10 mouse cellular contexts compared by ENCODE assay signal in the genomic region with DNA sequence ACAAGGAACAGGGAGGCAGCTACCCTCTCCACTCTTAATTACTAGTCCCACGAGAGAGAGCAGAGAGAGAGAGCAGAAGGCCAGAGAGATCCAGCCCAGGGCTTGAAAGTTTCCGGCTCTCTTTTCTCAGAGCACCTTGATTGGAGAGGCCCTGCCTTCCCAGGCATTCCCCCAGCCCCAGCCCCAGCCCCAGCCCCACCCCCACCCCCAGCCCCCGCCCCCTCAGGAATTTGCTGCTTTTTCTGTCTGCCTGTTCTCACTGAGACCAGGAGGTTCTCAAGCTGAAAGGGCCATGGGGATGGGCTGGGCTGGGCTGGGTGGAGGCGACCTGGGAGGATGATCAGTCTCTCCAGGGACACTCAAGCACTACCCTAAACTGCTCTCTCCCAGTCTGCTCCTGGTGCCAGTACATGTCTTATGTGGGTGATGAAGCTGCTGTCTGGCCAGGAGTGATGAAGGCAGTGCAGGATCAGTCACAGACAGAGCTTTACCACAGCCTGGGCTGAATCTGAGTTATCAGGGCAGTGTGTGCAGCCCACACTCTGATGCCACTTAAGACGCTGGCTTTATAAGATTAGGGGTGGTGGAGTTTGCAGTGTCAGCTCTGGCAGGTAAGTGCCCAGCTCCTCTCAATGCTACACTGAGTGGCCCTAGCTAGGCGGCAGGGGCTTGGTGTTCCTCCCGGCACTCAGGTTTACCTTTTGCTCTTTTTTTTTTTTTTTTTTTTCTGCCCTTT. TPM values are rescaled to one million over a fixed set of nuclear protein-coding genes. Genes with fewer than 3 reads are reported as not detected.
DNase-seq lines count a peak whose midpoint lies in the region; ATAC-seq lines count a peak whose summit lies in the region.
"Had no signal": no experiment of that assay in that cellular context is flagged by ENCODE, and none has a peak within 500 bp of the region (broad histone marks: within the 10 kb centered on the region; RNA-seq: fewer than 3 reads in every experiment).

No protein-coding gene starts in this region.

- H3K27me3 ChIP-seq in hindbrain, embryonic 12.5 days = peaks cover 40% of the 10 kb centered on the region
- no peaks in the 10 kb centered on the region for H3K27me3 ChIP-seq in hindbrain, embryonic 14.5 days (ENCODE audit: control insufficient read depth, insufficient read depth, low read length)
- H3K27me3 ChIP-seq in neural tube, embryonic 12.5 days (replicated peaks) = peaks cover 35% of the 10 kb centered on the region
- H3K27me3 ChIP-seq in limb, embryonic 11.5 days (ENCODE audit: control insufficient read depth, insufficient read depth, low read length) = peaks cover 14% of the 10 kb centered on the region; the same call in 1 of the 2 replicates

- no peak for ATAC-seq in hindbrain, embryonic 12.5 days (ENCODE audit: low FRiP score)
- ATAC-seq in hindbrain, embryonic 14.5 days (ENCODE audit: low FRiP score) = no peak
- ATAC-seq in neural tube, embryonic 12.5 days (ENCODE audit: low FRiP score, low read depth) = no peak
- ATAC-seq in limb, embryonic 11.5 days (ENCODE audit: insufficient number of reproducible peaks, low FRiP score, low TSS enrichment, low read depth) = peak; percentile 27; the same call in 1 of the 2 replicates

- H3K4me3 ChIP-seq in hindbrain, embryonic 12.5 days = no peak overlapping the region
- no peak overlapping the region for H3K4me3 ChIP-seq in hindbrain, embryonic 14.5 days (replicated peaks; ENCODE audit: low read length)
- H3K4me3 ChIP-seq in neural tube, embryonic 12.5 days = no peak overlapping the region
- H3K4me3 ChIP-seq in limb, embryonic 11.5 days (ENCODE audit: low read depth, low read length) = no peak overlapping the region

- no peaks in the 10 kb centered on the region for H3K9me3 ChIP-seq in hindbrain, embryonic 12.5 days (replicated peaks)
- H3K9me3 ChIP-seq in hindbrain, embryonic 14.5 days (ENCODE audit: control insufficient read depth, low read length) = no peaks in the 10 kb centered on the region
- no peaks in the 10 kb centered on the region for H3K9me3 ChIP-seq in neural tube, embryonic 12.5 days
- no peaks in the 10 kb centered on the region for H3K9me3 ChIP-seq in limb, embryonic 11.5 days (ENCODE audit: control insufficient read depth, low read length)

- peaks cover 14% of the 10 kb centered on the region for H3K36me3 ChIP-seq in hindbrain, embryonic 12.5 days
- peaks cover 17% of the 10 kb centered on the region for H3K36me3 ChIP-seq in hindbrain, embryonic 14.5 days (replicated peaks; ENCODE audit: control insufficient read depth, insufficient read depth)
- H3K36me3 ChIP-seq in neural tube, embryonic 12.5 days = peaks cover 17% of the 10 kb centered on the region
- peaks cover 13% of the 10 kb centered on the region for H3K36me3 ChIP-seq in limb, embryonic 11.5 days (ENCODE audit: control insufficient read depth, insufficient read depth, low read length)

- H3K9ac ChIP-seq in hindbrain, embryonic 12.5 days = peak overlapping the region; percentile 9
- H3K9ac ChIP-seq in hindbrain, embryonic 14.5 days = no peak overlapping the region
- H3K9ac ChIP-seq in neural tube, embryonic 12.5 days = no peak overlapping the region; the same call in 1 of the 2 replicates
- H3K9ac ChIP-seq in limb, embryonic 11.5 days (ENCODE audit: low read length) = no peak overlapping the region

- 19% methylated on average over 7 of the region's 7 CpGs for WGBS in hindbrain, embryonic 12.5 days
- 34% methylated on average over 7 of the region's 7 CpGs for WGBS in hindbrain, embryonic 14.5 days
- 20% methylated on average over 7 of the region's 7 CpGs for WGBS in neural tube, embryonic 12.5 days
- WGBS in limb, embryonic 11.5 days = 11% methylated on average over 7 of the region's 7 CpGs

- peaks cover 41% of the 10 kb centered on the region for H3K4me1 ChIP-seq in hindbrain, embryonic 12.5 days
- peaks cover 26% of the 10 kb centered on the region for H3K4me1 ChIP-seq in hindbrain, embryonic 14.5 days (replicated peaks; ENCODE audit: control insufficient read depth, insufficient read depth, low read length)
- H3K4me1 ChIP-seq in neural tube, embryonic 12.5 days = peaks cover 33% of the 10 kb centered on the region
- peaks cover 36% of the 10 kb centered on the region for H3K4me1 ChIP-seq in limb, embryonic 11.5 days (ENCODE audit: control insufficient read depth, insufficient read depth, low read length)

- no peak overlapping the region for H3K27ac ChIP-seq in hindbrain, embryonic 12.5 days
- no peak overlapping the region for H3K27ac ChIP-seq in hindbrain, embryonic 14.5 days
- H3K27ac ChIP-seq in neural tube, embryonic 12.5 days = no peak overlapping the region
- H3K27ac ChIP-seq in limb, embryonic 11.5 days (replicated peaks; ENCODE audit: low read depth, low read length) = 0 out of 2 replicates have a peak overlapping the region, but pooled peaks have one; percentile 47
- H3K27ac ChIP-seq: gastrocnemius, adult 2 months had no signal

- H3K4me2 ChIP-seq in hindbrain, embryonic 12.5 days (replicated peaks) = 0 out of 2 replicates have a peak overlapping the region, but pooled peaks have one; percentile 5
- H3K4me2 ChIP-seq in hindbrain, embryonic 14.5 days (replicated peaks) = no peak overlapping the region
- H3K4me2 ChIP-seq in neural tube, embryonic 12.5 days (replicated peaks) = peak overlapping the region; percentile 7; the same call in 1 of the 2 replicates
- H3K4me2 ChIP-seq in limb, embryonic 11.5 days (ENCODE audit: low read depth, severe bottlenecking) = peak overlapping the region; percentile 96

- no peak for DNase-seq in hindbrain, embryonic 14.5 days (ENCODE audit: low spot score)
- DNase-seq in neural tube, embryonic 10.5 days (ENCODE audit: extremely low spot score, low spot score) = no peak
- DNase-seq in limb, embryonic 11.5 days (ENCODE audit: low spot score) = no peak
- no peak for DNase-seq in frontal cortex, postnatal 25 days (ENCODE audit: low spot score in 2 of 2)
- DNase-seq in cerebellum, postnatal 10 days = no peak
- DNase-seq: gastrocnemius, adult 2 months; heart, postnatal 14 days; right cerebral cortex, adult 18-20 months had no signal

RNA-seq across cellular contexts. Expression of a gene that starts 21.1 kb away (rescaled TPM):
- 83.7 and 86.2 TPM in 2 replicates for polyA plus RNA-seq in hindbrain, embryonic 12.5 days (2016; fragmentation: Nextera tagmentation; extraction: Ambion mirVana)
- polyA plus RNA-seq in hindbrain, embryonic 14.5 days (2014; fragmentation: Nextera tagmentation; extraction: Ambion mirVana) = 66.3 and 73.1 TPM in 2 replicates
- 109 and 113 TPM in 2 replicates for polyA plus RNA-seq in neural tube, embryonic 12.5 days (2016; fragmentation: Nextera tagmentation; extraction: Ambion mirVana)
- polyA plus RNA-seq in limb, embryonic 11.5 days (2014; fragmentation: Nextera tagmentation; extraction: Ambion mirVana) = 39.9 and 52.1 TPM in 2 replicates

RNA-seq across cellular contexts. Expression of a gene that starts 25.4 kb away (rescaled TPM):
- polyA plus RNA-seq in hindbrain, embryonic 12.5 days (2016; fragmentation: Nextera tagmentation; extraction: Ambion mirVana) = 32.6 and 36.7 TPM in 2 replicates
- 54.4 and 62.4 TPM in 2 replicates for polyA plus RNA-seq in hindbrain, embryonic 14.5 days (2014; fragmentation: Nextera tagmentation; extraction: Ambion mirVana)
- 35.3 and 40.0 TPM in 2 replicates for polyA plus RNA-seq in neural tube, embryonic 12.5 days (2016; fragmentation: Nextera tagmentation; extraction: Ambion mirVana)
- 25.4 and 27.1 TPM in 2 replicates for polyA plus RNA-seq in limb, embryonic 11.5 days (2014; fragmentation: Nextera tagmentation; extraction: Ambion mirVana)

RNA-seq across cellular contexts. Expression of a gene that starts 28.0 kb away (rescaled TPM):
- polyA plus RNA-seq in hindbrain, embryonic 12.5 days (2016; fragmentation: Nextera tagmentation; extraction: Ambion mirVana) = 109 and 113 TPM in 2 replicates
- polyA plus RNA-seq in hindbrain, embryonic 14.5 days (2014; fragmentation: Nextera tagmentation; extraction: Ambion mirVana) = 92.8 and 92.9 TPM in 2 replicates
- polyA plus RNA-seq in neural tube, embryonic 12.5 days (2016; fragmentation: Nextera tagmentation; extraction: Ambion mirVana) = 114 TPM in 2 replicates
- 89.6 and 95.1 TPM in 2 replicates for polyA plus RNA-seq in limb, embryonic 11.5 days (2014; fragmentation: Nextera tagmentation; extraction: Ambion mirVana)

RNA-seq across cellular contexts. Expression of a gene that starts 49.4 kb away (rescaled TPM):
- 38.1 and 39.9 TPM in 2 replicates for polyA plus RNA-seq in hindbrain, embryonic 12.5 days (2016; fragmentation: Nextera tagmentation; extraction: Ambion mirVana)
- polyA plus RNA-seq in hindbrain, embryonic 14.5 days (2014; fragmentation: Nextera tagmentation; extraction: Ambion mirVana) = 21.1 and 23.6 TPM in 2 replicates
- 23.0 and 24.3 TPM in 2 replicates for polyA plus RNA-seq in neural tube, embryonic 12.5 days (2016; fragmentation: Nextera tagmentation; extraction: Ambion mirVana)
- polyA plus RNA-seq in limb, embryonic 11.5 days (2014; fragmentation: Nextera tagmentation; extraction: Ambion mirVana) = 26.9 and 28.0 TPM in 2 replicates

RNA-seq across cellular contexts. Expression of a gene that starts 49.7 kb away (rescaled TPM):
- 61.0 and 63.8 TPM in 2 replicates for polyA plus RNA-seq in hindbrain, embryonic 12.5 days (2016; fragmentation: Nextera tagmentation; extraction: Ambion mirVana)
- 115 and 123 TPM in 2 replicates for polyA plus RNA-seq in hindbrain, embryonic 14.5 days (2014; fragmentation: Nextera tagmentation; extraction: Ambion mirVana)
- 75.4 and 79.2 TPM in 2 replicates for polyA plus RNA-seq in neural tube, embryonic 12.5 days (2016; fragmentation: Nextera tagmentation; extraction: Ambion mirVana)
- polyA plus RNA-seq in limb, embryonic 11.5 days (2014; fragmentation: Nextera tagmentation; extraction: Ambion mirVana) = 48.6 and 49.2 TPM in 2 replicates
